Mouse (Mus musculus) intestine, postnatal 0 days (tissue): Measurements from ENCODE around the gene Wnt10b. TPM values are rescaled to one million over a fixed set of nuclear protein-coding genes. Genes with fewer than 3 reads are reported as not detected.

Source experiments
- ATAC-seq: fragments of 200-750 bp; cut with Nextera tagmentation; 2 replicates; pipeline ENCODE4 v1.8.0; 2017; ENCODE audit warnings: mild to moderate bottlenecking, moderate TSS enrichment, moderate library complexity
- H3K27ac ChIP-seq: fragments of 300-500 bp; sonication (generic); 2 replicates; pipeline ENCODE4 v1.5.1; 2014; ENCODE audit warnings: mild to moderate bottlenecking, low read depth, low read length, moderate library complexity
- H3K27me3 ChIP-seq: fragments of 300-500 bp; sonication (generic); replicated peaks from 2 replicates; pipeline ENCODE4 v1.6.1; 2014; ENCODE audit warnings: low read length, mixed read lengths; ENCODE audit not compliant: control insufficient read depth, insufficient read depth
- H3K36me3 ChIP-seq: fragments of 300-500 bp; sonication (generic); 2 replicates; pipeline ENCODE4 v1.6.1; 2014; ENCODE audit warnings: mild to moderate bottlenecking, moderate library complexity; ENCODE audit not compliant: control insufficient read depth, insufficient read depth
- H3K4me1 ChIP-seq: fragments of 300-500 bp; sonication (generic); replicated peaks from 2 replicates; pipeline ENCODE4 v1.6.1; 2014; ENCODE audit warnings: antibody characterized with exemption, low read length, mixed read lengths; ENCODE audit not compliant: control insufficient read depth, insufficient read depth
- H3K4me2 ChIP-seq: fragments of 300-500 bp; sonication (generic); replicated peaks from 2 replicates; pipeline ENCODE4 v1.6.1; 2014; ENCODE audit warnings: low read depth, mild to moderate bottlenecking, moderate library complexity
- H3K4me3 ChIP-seq: fragments of 300-500 bp; sonication (generic); 2 replicates; pipeline ENCODE4 v1.5.1; 2014; ENCODE audit warnings: low read depth, low read length
- H3K9ac ChIP-seq: fragments of 300-500 bp; sonication (generic); 2 replicates; pipeline ENCODE4 v1.6.1; 2014; ENCODE audit warnings: mild to moderate bottlenecking, low read depth, low read length
- H3K9me3 ChIP-seq: fragments of 300-500 bp; sonication (generic); 2 replicates; pipeline ENCODE4 v1.6.1; 2016; ENCODE audit warnings: mixed run types; ENCODE audit not compliant: control insufficient read depth
- CTCF ChIP-seq: sonication (generic); IDR thresholded peaks from 2 replicates; pipeline ENCODE4 v1.5.1; 2016; ENCODE audit warnings: low read depth, mild to moderate bottlenecking, control low read depth, antibody characterized with exemption, moderate library complexity
- WGBS: fragments of 180-500 bp; shearing (Covaris S2); extraction: QIAGEN DNeasy Blood & Tissue Kit; methylation state at CpG from one replicate; pipeline ENCODE4 v1.1.7; 2014; 5-methylcytosine and 5-hydroxymethylcytosine counted together
- polyA plus RNA-seq: library from polyadenylated mRNA; unstranded; fragments of >200 nt; fragmentation: Nextera tagmentation; extraction: Ambion mirVana; gene quantifications from 2 replicates; pipeline ENCODE4 v1.2.1, GENCODE M21; 2015

Gene Wnt10b
- polyA plus RNA-seq, 1 experiment from 2014 or later, result not detected

DNA sequence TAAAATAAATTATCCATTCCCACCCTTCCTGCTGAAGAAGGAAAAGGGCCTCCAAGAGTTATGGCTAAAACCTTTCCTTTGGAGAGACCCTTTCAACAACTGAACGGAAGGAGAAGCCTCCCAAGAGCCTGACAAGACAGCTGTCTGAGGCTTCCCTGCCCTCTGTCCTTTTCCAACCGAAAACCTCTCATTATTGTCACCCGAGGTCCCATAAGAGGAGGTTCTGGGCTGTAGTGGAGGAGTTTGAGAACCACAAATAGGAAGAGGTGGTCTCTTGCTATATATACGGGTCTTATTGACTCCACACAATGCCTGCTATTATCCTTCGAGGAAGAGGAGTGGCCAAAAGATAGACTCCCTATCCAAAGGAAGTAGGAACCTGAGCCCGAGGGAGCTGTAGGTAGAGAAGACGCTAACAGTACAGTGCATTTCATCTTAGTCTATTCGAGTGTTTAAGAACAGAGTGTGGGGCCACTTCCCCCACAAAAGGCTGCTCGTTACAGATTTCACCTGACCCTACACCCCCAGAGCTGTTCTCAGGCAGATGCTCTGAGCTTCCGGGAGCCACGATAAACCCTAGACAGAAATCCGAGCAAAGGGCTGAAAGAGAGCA lies 6.0 kb downstream of the Wnt10b start:
- H3K36me3 ChIP-seq, result no peaks in the 10 kb centered on the region
- H3K9me3 ChIP-seq, result no peaks in the 10 kb centered on the region
- H3K27ac ChIP-seq, result no peak overlapping the region
- H3K27me3 ChIP-seq, result peaks cover 32% of the 10 kb centered on the region
- peak overlapping the region; percentile 69 for H3K4me2 ChIP-seq
- no peak overlapping the region for H3K9ac ChIP-seq
- 0 out of 2 replicates have a peak, but pooled peaks cover 7% of the 10 kb centered on the region for H3K4me1 ChIP-seq
- H3K4me3 ChIP-seq, result peak overlapping the region; percentile 36
- ATAC-seq, result no peak
- TF ChIP-seq CTCF, result no peak
- 13% methylated on average over 12 of the region's 12 CpGs for WGBS

GRCm38 (mm10) chr15:98768259-98768658 lies 9.7 kb downstream of the Wnt10b start:
- peaks cover 3% of the 10 kb centered on the region; the same call in 1 of the 2 replicates for H3K27me3 ChIP-seq
- no peak overlapping the region for H3K4me3 ChIP-seq
- no peaks in the 10 kb centered on the region for H3K36me3 ChIP-seq
- H3K4me1 ChIP-seq, result 0 out of 2 replicates have a peak, but pooled peaks cover 10% of the 10 kb centered on the region
- H3K27ac ChIP-seq, result no peak overlapping the region
- ATAC-seq, result no peak
- no peak overlapping the region for H3K4me2 ChIP-seq
- no peaks in the 10 kb centered on the region for H3K9me3 ChIP-seq
- TF ChIP-seq CTCF, result no peak
- 40% methylated on average over 5 of the region's 5 CpGs for WGBS
- H3K9ac ChIP-seq, result no peak overlapping the region

DNA sequence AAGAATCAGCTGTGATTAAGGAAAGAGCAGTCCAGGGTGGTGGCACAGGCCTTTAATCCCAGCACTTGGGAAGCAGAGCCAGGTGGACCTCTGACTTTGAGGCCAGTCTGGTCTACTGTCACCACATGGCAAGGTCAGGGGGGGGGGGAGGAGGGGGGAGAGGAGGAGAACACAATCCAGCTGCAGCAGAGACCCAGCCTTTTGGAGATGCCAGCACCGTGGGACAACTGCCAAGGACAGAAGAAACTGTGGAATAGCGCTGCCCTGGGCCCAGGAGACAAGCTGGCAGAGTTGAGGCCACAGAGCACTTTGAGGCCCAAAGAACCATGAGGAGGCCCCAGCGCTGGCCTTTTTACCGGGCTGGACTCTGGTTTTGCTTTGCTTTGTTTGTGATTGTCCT lies 12.0 kb downstream of the Wnt10b start:
- no peak for TF ChIP-seq CTCF
- ATAC-seq, result no peak
- Histone ChIP-seq H3K27me3 (peaks cover 3% of the 10 kb centered on the region; the same call in 1 of the 2 replicates), H3K4me2 (no peak overlapping the region), H3K36me3 (no peaks in the 10 kb centered on the region), H3K27ac (no peak overlapping the region), H3K4me3 (no peak overlapping the region), H3K9ac (no peak overlapping the region), H3K9me3 (no peaks in the 10 kb centered on the region), H3K4me1 (peaks cover 10% of the 10 kb centered on the region; the same call in 1 of the 2 replicates)
- WGBS, result 70% methylated on average over 4 of the region's 4 CpGs

GRCm38 (mm10) chr15:98762670-98763529 lies 15.1 kb downstream of the Wnt10b start, which contains the start of gene Arf3:
Gene Arf3, minus strand, starts transcription at chr15:98763214.
- peak; percentile 89 for ATAC-seq
- peaks cover 11% of the 10 kb centered on the region for H3K36me3 ChIP-seq
- no peak for TF ChIP-seq CTCF
- no peaks in the 10 kb centered on the region for H3K9me3 ChIP-seq
- peak within 1 kb of the TSS; percentile 97 for H3K4me2 ChIP-seq
- peak within 1 kb of the TSS; percentile 94 for H3K4me3 ChIP-seq
- peak within 1 kb of the TSS; percentile 88 for H3K27ac ChIP-seq
- under 1% methylated on average over 64 of the region's 76 CpGs for WGBS
- H3K4me1 ChIP-seq, result peaks cover 10% of the 10 kb centered on the region; the same call in 1 of the 2 replicates
- no peaks in the 10 kb centered on the region; the same call in 1 of the 2 replicates for H3K27me3 ChIP-seq
- H3K9ac ChIP-seq, result peak within 1 kb of the TSS; percentile 89

DNA sequence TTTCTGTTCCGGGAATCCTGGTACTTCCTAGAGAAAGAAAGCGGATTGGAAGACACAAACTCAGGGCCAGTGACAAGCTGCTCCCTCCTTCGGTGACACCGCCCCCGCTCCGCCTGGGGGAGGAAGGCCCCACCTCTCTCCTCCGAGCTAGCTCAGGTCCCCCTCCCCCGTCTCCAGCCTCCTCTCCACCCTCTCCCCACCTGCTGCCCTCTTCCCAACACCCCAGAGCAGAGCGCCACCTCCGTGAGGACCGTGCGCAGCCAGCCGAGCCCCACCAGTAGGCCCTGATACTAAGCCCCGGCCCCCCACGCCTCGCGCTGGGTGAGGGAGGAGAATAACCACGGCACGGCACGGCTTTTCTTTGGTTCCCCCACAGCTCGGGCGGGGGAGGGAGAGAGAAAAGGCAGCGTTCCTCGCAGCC lies 15.7 kb downstream of the Wnt10b start:
- Histone ChIP-seq H3K36me3 (peaks cover 11% of the 10 kb centered on the region), H3K4me2 (peak overlapping the region; percentile 97), H3K27me3 (no peaks in the 10 kb centered on the region; the same call in 1 of the 2 replicates), H3K4me3 (peak overlapping the region; percentile 94), H3K9me3 (no peaks in the 10 kb centered on the region), H3K27ac (peak overlapping the region; percentile 88), H3K4me1 (peaks cover 10% of the 10 kb centered on the region; the same call in 1 of the 2 replicates), H3K9ac (peak overlapping the region; percentile 89)
- under 1% methylated on average over 24 of the region's 24 CpGs for WGBS
- peak; percentile 74 for ATAC-seq
- TF ChIP-seq CTCF, result peak; percentile 43

- 79% methylated on average over 2 of the region's 2 CpGs for WGBS
- Histone ChIP-seq H3K4me3 (no peak overlapping the region), H3K27ac (no peak overlapping the region), H3K36me3 (peaks cover 6% of the 10 kb centered on the region; the same call in 1 of the 2 replicates), H3K27me3 (no peaks in the 10 kb centered on the region), H3K4me1 (0 out of 2 replicates have a peak, but pooled peaks cover 2% of the 10 kb centered on the region), H3K9ac (no peak overlapping the region), H3K9me3 (no peaks in the 10 kb centered on the region), H3K4me2 (no peak overlapping the region)
- TF ChIP-seq CTCF, result no peak
- ATAC-seq, result no peak
Observed at GRCm38 (mm10) chr15:98754125-98754524, 23.8 kb downstream of the Wnt10b start.
